Mouse (Mus musculus): Measurements from ENCODE around the gene Mapre3. TPM values are rescaled to one million over a fixed set of nuclear protein-coding genes. Genes with fewer than 3 reads are reported as not detected.
"Not testable (repeated sequence)": the region's sequence is repeated elsewhere in the genome, so short reads cannot be mapped to it uniquely, and the experiment has no call there.

Gene Mapre3
- polyA plus RNA-seq, 1 experiment, result 58.7 TPM

DNA sequence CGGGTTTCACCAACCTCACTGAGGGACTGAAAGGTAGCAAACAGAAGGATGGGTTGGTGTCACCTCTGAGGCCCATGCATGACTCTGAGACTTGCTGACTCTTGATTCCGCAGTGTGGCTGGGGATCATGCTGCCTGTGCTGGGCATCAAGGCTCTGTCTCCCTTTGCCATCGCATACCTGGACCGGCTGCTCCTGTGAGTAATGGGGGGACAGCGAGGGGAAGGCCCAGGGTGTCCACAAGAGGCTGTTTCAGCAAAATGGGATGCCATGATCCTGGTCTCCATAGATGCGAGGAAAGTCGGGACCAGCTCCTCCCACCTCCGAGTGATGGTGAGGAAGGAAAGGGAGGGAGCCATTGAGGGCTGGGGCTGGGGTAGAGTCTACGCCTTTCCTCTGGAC lies 58.1 kb downstream of the Mapre3 start:
- peaks cover 11% of the 10 kb centered on the region for H3K79me2 ChIP-seq (ENCODE audit: control insufficient read depth, insufficient read depth)
- H3K36me3 ChIP-seq (ENCODE audit: control insufficient read depth, insufficient read depth), result peaks cover 38% of the 10 kb centered on the region
- no peak overlapping the region for H3K4me3 ChIP-seq
- no peak for TF ChIP-seq TCF3 (IDR thresholded peaks at IDR 0.05; ENCODE audit: insufficient read length, low read depth)
- no peak for TF ChIP-seq POLR2AphosphoS2 (IDR thresholded peaks at IDR 0.05; ENCODE audit: insufficient read length, low read depth)
- no peak for TF ChIP-seq REST (IDR thresholded peaks at IDR 0.05; ENCODE audit: insufficient read depth, insufficient read length)
- no peak for TF ChIP-seq USF1 (IDR thresholded peaks at IDR 0.05; ENCODE audit: low read depth)
- no peak overlapping the region for H3K4me2 ChIP-seq (ENCODE audit: low read depth)
- no peak overlapping the region for H3ac ChIP-seq (ENCODE audit: control insufficient read depth, insufficient read length)
- H3K27me3 ChIP-seq (ENCODE audit: control insufficient read depth, insufficient read depth, insufficient read length), result no peaks in the 10 kb centered on the region

DNA sequence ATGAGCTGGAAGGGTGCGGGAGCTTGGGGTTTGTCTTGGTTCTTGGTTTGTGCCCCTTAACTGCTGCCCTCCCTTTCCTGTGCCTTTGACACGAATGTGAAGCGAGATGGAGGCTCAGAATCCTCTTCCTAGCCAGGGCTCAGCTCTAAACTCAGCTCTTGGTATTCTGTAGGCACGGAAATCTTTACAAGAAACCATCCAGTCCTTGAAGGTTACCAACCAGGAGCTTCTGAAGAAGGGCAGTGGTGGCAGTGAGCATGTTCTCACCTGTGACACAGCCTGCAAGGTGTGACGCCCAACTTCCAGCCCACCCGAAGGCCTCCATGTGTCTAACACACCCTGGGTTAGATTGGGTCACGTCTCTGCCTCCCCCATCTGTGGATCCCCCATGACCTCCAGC lies 59.9 kb downstream of the Mapre3 start:
- H3K4me3 ChIP-seq, result no peak overlapping the region
- no peak for TF ChIP-seq SRF (IDR thresholded peaks at IDR 0.05; ENCODE audit: control insufficient read depth, insufficient read length, low read depth)
- no peak for TF ChIP-seq POLR2AphosphoS2 (IDR thresholded peaks at IDR 0.05; ENCODE audit: insufficient read length, low read depth)
- no peak for TF ChIP-seq POLR2A (IDR thresholded peaks at IDR 0.05; ENCODE audit: insufficient read length, low read depth)
- no peak for TF ChIP-seq MAX (IDR thresholded peaks at IDR 0.05; ENCODE audit: low read depth)
- TF ChIP-seq MYOG (IDR thresholded peaks at IDR 0.05; ENCODE audit: control insufficient read depth in 1 of 3, insufficient read depth in 1 of 3, insufficient read length in 2 of 3, low read depth in 2 of 3), result no peak
- TF ChIP-seq E2F4 (IDR thresholded peaks at IDR 0.05; ENCODE audit: insufficient read depth), result no peak
- no peak for TF ChIP-seq TCF3 (IDR thresholded peaks at IDR 0.05; ENCODE audit: insufficient read length, low read depth)
- no peak for TF ChIP-seq REST (IDR thresholded peaks at IDR 0.05; ENCODE audit: insufficient read depth, insufficient read length)
- TF ChIP-seq MYOD1 (IDR thresholded peaks at IDR 0.05; ENCODE audit: control insufficient read depth in 1 of 3, insufficient read length in 2 of 3, low read depth in 2 of 3), result no peak
- no peak for TF ChIP-seq CEBPB (IDR thresholded peaks at IDR 0.05; ENCODE audit: insufficient read depth, poor library complexity, severe bottlenecking)
- H3K79me2 ChIP-seq (ENCODE audit: control insufficient read depth, insufficient read depth), result peaks cover 11% of the 10 kb centered on the region
- H3K4me2 ChIP-seq (ENCODE audit: low read depth), result no peak overlapping the region
- H3ac ChIP-seq (ENCODE audit: control insufficient read depth, insufficient read length), result no peak overlapping the region
- H3K27me3 ChIP-seq (ENCODE audit: control insufficient read depth, insufficient read depth, insufficient read length), result no peaks in the 10 kb centered on the region
- H3K36me3 ChIP-seq (ENCODE audit: control insufficient read depth, insufficient read depth), result peaks cover 38% of the 10 kb centered on the region

DNA sequence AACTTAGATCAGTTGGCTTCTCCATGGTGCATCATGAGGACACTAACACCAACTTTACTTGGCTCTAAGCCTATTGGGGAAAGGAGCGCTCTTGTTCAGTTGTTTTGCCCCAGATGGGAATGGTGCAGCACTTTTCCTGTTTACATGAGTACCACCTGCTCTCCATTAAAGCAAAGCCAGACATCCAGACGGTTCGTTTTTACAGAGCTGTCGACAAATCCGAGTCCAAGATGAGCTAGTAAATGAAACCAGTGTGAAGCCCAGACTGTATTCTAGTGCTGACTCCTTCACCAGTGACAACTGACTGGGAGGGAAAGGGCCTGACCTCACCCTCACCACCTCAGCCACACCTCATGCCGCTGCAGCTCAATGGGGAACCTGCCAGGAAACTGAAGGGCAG lies 64.2 kb downstream of the Mapre3 start:
- no peak overlapping the region for H3K4me2 ChIP-seq (ENCODE audit: low read depth)
- H3K4me3 ChIP-seq, result no peak overlapping the region
- no peaks in the 10 kb centered on the region for H3K27me3 ChIP-seq (ENCODE audit: control insufficient read depth, insufficient read depth, insufficient read length)
- H3ac ChIP-seq (ENCODE audit: control insufficient read depth, insufficient read length), result no peak overlapping the region
- TF ChIP-seq POLR2AphosphoS2 (IDR thresholded peaks at IDR 0.05; ENCODE audit: insufficient read length, low read depth), result peak; percentile 23
- TF ChIP-seq USF1 (IDR thresholded peaks at IDR 0.05; ENCODE audit: low read depth), result no peak
- H3K79me2 ChIP-seq (ENCODE audit: control insufficient read depth, insufficient read depth), result no peaks in the 10 kb centered on the region
- H3K36me3 ChIP-seq (ENCODE audit: control insufficient read depth, insufficient read depth), result peaks cover 25% of the 10 kb centered on the region

DNA sequence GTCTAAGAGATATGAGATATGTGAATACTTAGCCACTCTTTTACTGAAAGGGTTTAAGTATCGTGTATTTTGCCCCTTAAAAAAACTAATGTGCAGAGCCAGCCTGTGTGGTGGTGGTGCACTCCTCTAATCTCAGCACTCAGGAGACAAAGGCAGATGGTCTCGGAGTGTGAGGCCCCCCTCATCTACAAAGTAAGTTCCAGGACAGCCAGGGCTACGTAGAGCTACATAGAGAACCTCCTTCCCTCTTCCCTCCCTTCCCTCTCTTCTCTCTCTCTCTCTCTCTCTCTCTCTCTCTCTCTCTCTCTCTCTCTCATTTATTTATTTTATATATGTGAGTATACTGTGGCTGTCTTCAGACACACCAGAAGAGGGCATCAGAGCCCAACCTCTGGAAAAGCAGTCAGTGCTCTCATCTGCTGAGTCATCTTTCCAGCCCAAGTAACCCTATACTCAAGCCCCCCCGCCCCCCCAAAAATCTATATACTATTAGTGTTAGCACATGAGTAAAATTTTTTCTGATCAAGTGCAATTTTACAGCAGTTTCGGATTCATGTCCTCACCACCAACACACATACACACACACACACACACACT lies 65.0 kb downstream of the Mapre3 start:
- H3K79me2 ChIP-seq (ENCODE audit: control insufficient read depth, insufficient read depth), result no peaks in the 10 kb centered on the region
- no peak for TF ChIP-seq MYOD1 (IDR thresholded peaks at IDR 0.05; ENCODE audit: control insufficient read depth in 1 of 3, insufficient read length in 2 of 3, low read depth in 2 of 3)
- TF ChIP-seq POLR2AphosphoS2 (IDR thresholded peaks at IDR 0.05; ENCODE audit: insufficient read length, low read depth), result peak; percentile 64
- no peak for TF ChIP-seq MAX (IDR thresholded peaks at IDR 0.05; ENCODE audit: low read depth)
- TF ChIP-seq USF1 (IDR thresholded peaks at IDR 0.05; ENCODE audit: low read depth), result no peak
- peaks cover 22% of the 10 kb centered on the region for H3K36me3 ChIP-seq (ENCODE audit: control insufficient read depth, insufficient read depth)
- no peaks in the 10 kb centered on the region for H3K27me3 ChIP-seq (ENCODE audit: control insufficient read depth, insufficient read depth, insufficient read length)
- H3K4me3 ChIP-seq, result no peak overlapping the region
- no peak overlapping the region for H3K4me2 ChIP-seq (ENCODE audit: low read depth)
- H3ac ChIP-seq (ENCODE audit: control insufficient read depth, insufficient read length), result no peak overlapping the region

DNA sequence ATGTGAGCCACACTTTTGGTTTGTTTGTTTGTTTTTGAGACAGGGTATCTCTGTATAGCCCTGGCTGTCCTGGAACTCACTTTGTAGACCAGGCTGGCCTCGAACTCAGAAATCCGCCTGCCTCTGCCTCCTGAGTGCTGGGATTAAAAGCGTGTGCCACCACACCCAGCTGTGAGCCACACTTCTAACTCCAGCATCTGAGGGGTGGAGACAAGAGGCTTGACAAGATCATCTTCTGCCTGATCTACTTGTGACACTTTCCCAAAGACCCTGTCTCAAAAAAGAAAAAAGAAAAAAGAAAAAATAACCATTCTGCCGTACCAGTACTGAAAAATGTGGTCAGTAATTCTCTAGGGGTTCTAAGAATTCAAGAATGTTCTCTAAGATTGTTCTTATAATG lies 67.4 kb downstream of the Mapre3 start:
- H3K36me3 ChIP-seq (ENCODE audit: control insufficient read depth, insufficient read depth); H3K4me2 ChIP-seq (ENCODE audit: low read depth); H3ac ChIP-seq (ENCODE audit: control insufficient read depth, insufficient read length); H3K27me3 ChIP-seq (ENCODE audit: control insufficient read depth, insufficient read depth, insufficient read length); H3K79me2 ChIP-seq (ENCODE audit: control insufficient read depth, insufficient read depth); H3K4me3 ChIP-seq: not testable (repeated sequence)

DNA sequence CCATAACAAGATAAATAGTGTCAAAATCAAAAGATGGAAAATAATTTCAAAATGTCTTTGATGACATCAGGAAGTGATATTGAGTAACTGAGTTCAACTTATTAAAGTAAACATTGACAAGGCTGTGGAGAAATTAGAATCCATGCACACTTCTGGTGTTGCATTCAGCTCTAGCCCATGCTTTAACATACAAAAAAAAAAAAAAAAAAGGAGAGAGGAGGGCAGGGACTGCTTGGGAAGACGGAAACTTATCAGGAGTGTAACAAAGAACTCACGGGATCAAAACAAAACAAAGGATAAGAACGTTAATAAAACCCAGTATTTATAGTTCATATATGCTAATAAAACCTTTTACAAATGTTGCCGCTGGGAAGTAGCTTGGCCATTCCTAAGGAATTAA lies 71.8 kb downstream of the Mapre3 start:
- H3ac ChIP-seq (ENCODE audit: control insufficient read depth, insufficient read length), result no peak overlapping the region
- H3K27me3 ChIP-seq (ENCODE audit: control insufficient read depth, insufficient read depth, insufficient read length), result no peaks in the 10 kb centered on the region
- H3K4me2 ChIP-seq (ENCODE audit: low read depth), result peak overlapping the region; percentile 100
- no peaks in the 10 kb centered on the region for H3K36me3 ChIP-seq (ENCODE audit: control insufficient read depth, insufficient read depth)
- TF ChIP-seq SRF (IDR thresholded peaks at IDR 0.05; ENCODE audit: control insufficient read depth, insufficient read length, low read depth) (no peak), POLR2A (IDR thresholded peaks at IDR 0.05; ENCODE audit: insufficient read length, low read depth) (no peak), USF1 (IDR thresholded peaks at IDR 0.05; ENCODE audit: low read depth) (no peak), TCF3 (IDR thresholded peaks at IDR 0.05; ENCODE audit: insufficient read length, low read depth) (no peak), POLR2AphosphoS2 (IDR thresholded peaks at IDR 0.05; ENCODE audit: insufficient read length, low read depth) (no peak), CEBPB (IDR thresholded peaks at IDR 0.05; ENCODE audit: insufficient read depth, poor library complexity, severe bottlenecking) (no peak), MYOG (IDR thresholded peaks at IDR 0.05; ENCODE audit: control insufficient read depth in 1 of 3, insufficient read depth in 1 of 3, insufficient read length in 2 of 3, low read depth in 2 of 3) (no peak), REST (IDR thresholded peaks at IDR 0.05; ENCODE audit: insufficient read depth, insufficient read length) (no peak), TCF12 (IDR thresholded peaks at IDR 0.05; ENCODE audit: insufficient read depth, poor library complexity, severe bottlenecking) (no peak), MYOD1 (IDR thresholded peaks at IDR 0.05; ENCODE audit: control insufficient read depth in 1 of 3, insufficient read length in 2 of 3, low read depth in 2 of 3) (no peak), MAX (IDR thresholded peaks at IDR 0.05; ENCODE audit: low read depth) (no peak)
- H3K79me2 ChIP-seq (ENCODE audit: control insufficient read depth, insufficient read depth), result no peaks in the 10 kb centered on the region
- H3K4me3 ChIP-seq, result peak overlapping the region; percentile 71

All from myocyte (in vitro differentiated cells).